Mouse (Mus musculus): Measurements from ENCODE around the gene Tsfm.

GRCm38 (mm10) chr10:126985579-126985978, 45.1 kb downstream of the Tsfm start:
- TF ChIP-seq CTCF (IDR thresholded peaks at IDR 0.05; ENCODE audit: borderline replicate concordance, insufficient read depth, low read length), result no peak
- no peak for TF ChIP-seq POLR2A (IDR thresholded peaks at IDR 0.05; ENCODE audit: low read depth, low read length)

All from embryonic fibroblast, embryonic 13.5 days (primary cell).